Mouse (Mus musculus) layer of hippocampus, postnatal 10 days (tissue): ENCODE results near the gene BC004004. TPM values are rescaled to one million over a fixed set of nuclear protein-coding genes. Genes with fewer than 3 reads are reported as not detected.
"Not testable (repeated sequence)": the region's sequence is repeated elsewhere in the genome, so short reads cannot be mapped to it uniquely, and the experiment has no call there.

ENCODE experiments used
- DNase-seq, 2 experiments: peaks; one replicate each; pipeline ENCODE4 v3.0.0; 2021; ENCODE audit warnings: low spot score in 2 of 2
- long read RNA-seq: library from polyadenylated mRNA; stranded (forward); transcript quantifications from one replicate; pipeline ENCODE4 v2.0.0, GENCODE M21; 2023
- total RNA-seq, 2 experiments: library from RNA; stranded (reverse); gene quantifications; 2 replicates each; pipeline ENCODE4 v1.2.3; 2021

BC004004 gene
- total RNA-seq = 100 to 1,000 TPM in 1 of 2 experiments, 10 to 100 TPM in 1; 86.0 to 106 TPM
- long read RNA-seq, full-length matches to known transcripts = 93 of 112 reads
- long read RNA-seq, partial matches to known transcripts = 7 of 112 reads
- long read RNA-seq, other reads (novel, unspliced or antisense) = 12 of 112 reads

GRCm38 (mm10) chr17:29268682-29269348 is at the start of gene BC004004:
Gene BC004004, plus strand, starts transcription at chr17:29268788.
- DNase-seq = peak; percentile 96 to 97

DNA sequence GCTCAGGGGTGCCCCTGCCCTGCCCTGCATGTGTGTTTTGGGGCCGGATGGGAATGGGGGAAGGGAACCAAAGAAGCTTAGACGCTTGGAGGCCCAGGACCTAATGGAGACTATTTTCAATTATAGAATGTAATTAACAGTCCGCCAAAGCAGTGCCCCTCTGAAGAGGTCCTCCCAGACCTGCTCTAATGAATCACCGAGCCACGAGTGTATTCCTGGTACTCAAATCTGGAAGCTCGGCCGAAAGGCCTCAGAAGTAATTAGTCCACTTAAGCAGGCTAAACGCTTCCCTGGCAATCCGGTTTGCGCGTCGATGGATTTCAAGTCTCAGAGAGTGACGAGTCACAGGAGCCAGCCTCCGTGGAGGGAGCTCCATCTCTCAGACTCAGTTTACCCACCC is 48.0 kb upstream of the BC004004 start:
- DNase-seq = no peak

- DNase-seq = no peak
Measured at GRCm38 (mm10) chr17:29231109-29231508, 37.5 kb upstream of the BC004004 start.

DNA sequence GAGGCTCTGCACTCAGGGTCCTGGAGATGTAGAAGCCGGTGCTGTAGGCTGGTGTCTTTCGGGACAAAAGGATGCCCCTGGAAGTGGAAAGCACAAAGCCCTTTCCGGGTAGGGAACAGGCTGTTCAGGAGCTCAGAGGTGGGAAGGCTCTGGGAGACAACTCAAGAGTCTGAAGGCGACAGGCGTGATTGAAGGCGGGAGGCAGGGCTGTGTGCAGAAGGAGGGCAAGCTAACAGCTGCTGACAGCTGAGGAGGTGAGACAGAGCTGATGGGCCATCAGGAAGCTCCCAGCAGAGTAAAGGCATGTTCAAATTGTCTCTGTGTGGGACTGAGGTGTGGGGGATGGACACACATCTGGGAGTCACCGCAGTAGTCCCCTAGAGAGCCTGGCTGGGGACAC is 32.5 kb upstream of the BC004004 start:
- no peak for DNase-seq

DNA sequence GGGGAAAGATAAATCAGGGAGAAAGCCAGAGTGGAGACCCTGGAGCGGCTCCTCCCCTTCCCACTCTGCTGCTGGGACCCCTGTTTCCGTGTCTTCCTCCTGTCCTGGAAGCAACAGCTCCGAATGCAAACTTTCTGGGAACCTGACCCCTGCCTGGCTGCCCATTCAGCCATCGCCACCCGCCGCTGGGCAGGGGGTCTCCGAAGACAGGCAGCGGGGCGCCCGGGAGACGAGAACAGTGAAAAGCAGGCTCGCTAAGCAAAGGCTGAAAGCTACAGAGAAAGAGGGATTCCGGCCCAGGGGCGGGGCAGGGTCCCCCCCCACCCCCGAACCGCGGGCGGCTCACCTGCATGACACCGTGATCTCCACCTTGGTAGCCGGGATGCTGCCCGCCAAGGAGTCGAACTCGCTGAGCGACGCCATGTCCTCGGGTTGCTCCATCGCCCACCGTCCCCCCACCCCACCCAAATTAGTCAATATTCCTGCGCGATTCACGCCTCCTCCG is 31.3 kb upstream of the BC004004 start:
- peak in 1 of 2 experiments; percentile 18 for DNase-seq

- DNase-seq = peak; percentile 51 to 56
Measured at GRCm38 (mm10) chr17:29237772-29238420, 30.7 kb upstream of the BC004004 start, which contains the start of gene Cpne5. Gene Cpne5, minus strand, starts transcription at chr17:29238167.

DNA sequence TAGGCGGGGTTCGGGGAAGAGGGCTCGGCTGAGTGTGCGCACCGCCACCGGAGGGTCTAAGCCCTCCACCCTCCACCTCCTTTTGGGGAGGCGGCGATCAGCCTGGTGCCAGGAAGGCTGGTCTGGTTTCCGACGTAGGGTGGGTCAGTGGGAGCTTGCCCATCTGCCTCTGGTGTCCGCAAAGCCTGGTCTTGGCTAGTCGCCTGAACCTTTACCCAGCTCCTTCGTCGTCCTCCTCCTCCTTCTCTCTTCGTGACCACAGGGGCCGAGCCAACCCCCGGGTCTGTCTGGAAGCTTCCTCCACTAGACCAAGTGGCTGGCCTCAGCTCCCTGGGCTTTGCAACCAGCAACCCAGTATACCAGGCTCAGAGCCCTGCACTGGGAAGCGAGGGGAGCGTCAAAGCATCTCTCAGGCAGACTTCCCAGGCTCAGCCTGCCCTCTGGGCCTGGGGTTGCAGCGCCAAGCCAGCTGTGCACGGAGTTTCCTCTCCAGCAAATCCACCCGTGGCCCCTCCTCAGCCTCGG is 30.1 kb upstream of the BC004004 start:
- peak in 1 of 2 experiments; percentile 25 for DNase-seq

DNA sequence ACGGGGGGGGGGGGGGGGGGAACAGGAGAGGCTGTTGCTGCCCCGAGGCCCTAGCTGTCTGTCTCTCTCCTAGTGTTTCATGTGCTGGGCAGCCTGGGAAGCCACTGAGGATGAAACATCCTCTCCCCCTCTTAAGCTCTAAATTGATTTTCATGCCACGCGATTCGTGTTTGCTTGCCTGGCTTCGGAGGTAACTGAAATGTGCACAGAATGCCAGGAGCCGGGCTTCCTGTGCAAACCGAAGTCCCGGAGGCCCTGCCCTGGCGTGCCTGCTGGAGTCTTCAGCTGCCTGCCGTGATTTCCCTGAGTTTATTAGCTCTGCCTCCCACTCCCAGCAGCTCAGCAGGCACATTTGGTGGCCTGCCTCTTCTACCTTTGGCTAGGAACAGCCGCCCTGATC is 23.7 kb upstream of the BC004004 start:
- DNase-seq = no peak

GRCm38 (mm10) chr17:29245725-29246124 is 22.9 kb upstream of the BC004004 start:
- DNase-seq = peak in 1 of 2 experiments; percentile 32

GRCm38 (mm10) chr17:29246602-29247001 is 22.0 kb upstream of the BC004004 start:
- peak; percentile 38 to 46 for DNase-seq

- no peak for DNase-seq
Measured at GRCm38 (mm10) chr17:29247881-29248280, 20.7 kb upstream of the BC004004 start.

GRCm38 (mm10) chr17:29249512-29249911 is 19.1 kb upstream of the BC004004 start:
- peak in 1 of 2 experiments; percentile 35 for DNase-seq

- DNase-seq = not testable (repeated sequence)
Measured at GRCm38 (mm10) chr17:29251006-29251405, 17.6 kb upstream of the BC004004 start.

DNA sequence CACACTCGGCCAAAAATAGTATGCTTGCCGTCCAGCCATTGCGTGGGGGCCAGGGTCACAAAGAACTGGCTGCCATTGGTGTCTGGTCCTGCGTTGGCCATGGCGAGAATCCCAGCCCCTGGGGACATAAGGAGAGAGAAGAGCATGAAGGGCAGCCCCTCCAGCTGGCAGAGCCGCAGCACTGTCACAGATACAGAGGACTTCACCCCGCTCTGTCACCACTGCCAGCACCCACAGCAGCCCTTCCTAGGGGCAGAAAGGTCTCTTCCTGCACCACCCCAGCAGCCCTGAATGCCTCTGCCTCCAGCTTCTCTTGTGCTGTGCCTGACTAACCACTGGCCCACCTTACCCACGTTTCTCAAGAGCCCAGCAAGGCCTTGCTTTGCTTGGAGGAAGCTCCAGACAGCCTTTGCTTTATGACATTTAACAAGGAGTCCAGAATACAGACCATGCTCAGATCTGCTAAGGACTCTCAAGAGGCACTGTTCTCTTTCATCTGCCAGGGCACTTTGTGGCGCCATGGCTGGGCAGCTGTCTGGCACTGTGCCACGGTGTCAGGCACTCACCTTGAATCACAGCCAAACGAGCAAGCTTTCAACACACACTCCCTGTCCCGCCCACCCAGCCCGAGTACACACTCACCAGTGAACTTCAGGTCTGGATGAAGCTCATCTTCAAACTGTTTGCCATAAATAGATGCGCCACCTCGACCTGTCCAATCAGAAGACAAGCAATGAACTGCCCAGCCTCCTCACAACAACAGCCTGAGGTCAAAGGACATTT is 16.8 kb upstream of the BC004004 start:
- DNase-seq = peak in 1 of 2 experiments; percentile 44

DNA sequence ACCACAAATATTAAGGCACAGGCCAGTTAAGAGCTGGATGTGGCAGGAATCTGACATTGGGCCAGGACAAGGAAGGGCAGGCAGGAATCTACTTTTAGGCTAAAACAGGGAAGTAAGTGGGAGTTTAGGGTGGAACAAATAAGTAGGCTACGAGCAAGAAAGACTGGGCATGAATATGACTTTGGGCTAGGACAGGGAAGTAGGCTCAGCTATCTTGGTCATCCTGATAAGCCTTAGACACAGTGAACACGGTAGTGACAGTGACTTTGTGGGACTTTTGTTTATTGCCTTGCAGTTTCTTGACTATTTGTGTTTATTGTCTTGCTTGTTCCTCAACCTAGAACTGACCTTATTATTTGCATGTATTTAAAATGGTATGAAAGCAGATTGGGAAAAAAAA is 15.4 kb upstream of the BC004004 start:
- no peak for DNase-seq

GRCm38 (mm10) chr17:29253684-29254083 is 14.9 kb upstream of the BC004004 start:
- no peak for DNase-seq

DNA sequence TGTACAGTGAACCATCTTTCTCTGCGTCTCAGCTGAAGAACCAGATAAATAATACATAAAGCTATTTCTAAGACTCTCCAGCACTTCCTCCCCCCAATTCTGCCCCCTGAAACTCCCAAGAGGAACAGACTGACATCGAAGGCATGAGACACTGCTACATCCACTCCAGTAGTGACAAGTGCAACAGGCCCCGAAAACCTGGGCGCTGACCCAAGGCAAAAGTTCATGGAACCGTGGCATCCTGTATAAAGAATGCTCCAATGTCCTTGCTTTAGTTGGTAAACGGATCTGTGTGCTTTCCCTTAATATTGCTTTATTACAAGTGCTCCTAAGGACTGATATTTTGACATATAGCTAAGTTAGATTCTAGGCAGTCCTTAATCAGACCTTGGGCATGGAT is 13.8 kb upstream of the BC004004 start:
- not testable (repeated sequence) for DNase-seq

- no peak for DNase-seq
Measured at GRCm38 (mm10) chr17:29256507-29256906, 12.1 kb upstream of the BC004004 start.

DNA sequence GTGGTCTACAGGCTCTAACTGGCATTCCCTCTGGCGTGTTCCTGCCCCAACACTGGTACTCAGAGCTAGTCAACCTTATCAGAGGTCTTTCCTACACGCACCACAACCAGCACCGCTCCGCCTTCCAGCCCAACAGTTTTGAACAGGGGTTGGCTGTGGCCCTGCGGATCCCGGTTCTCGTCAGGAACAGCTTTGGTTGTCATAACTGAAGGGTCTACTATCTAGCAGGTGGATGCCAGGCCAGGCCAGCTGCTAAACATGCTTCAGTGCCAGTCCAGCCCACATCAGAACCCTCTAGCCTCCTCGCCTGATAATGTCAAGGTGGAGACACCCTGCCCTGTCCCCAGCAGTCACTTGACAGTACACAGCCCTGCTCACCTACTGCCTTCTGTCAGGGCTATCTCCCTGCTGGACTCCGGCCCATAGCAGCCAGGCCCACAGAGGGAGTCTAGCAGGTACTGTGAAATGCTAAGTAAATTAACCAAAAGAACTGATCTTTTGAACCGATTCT is 11.5 kb upstream of the BC004004 start:
- no peak for DNase-seq

DNA sequence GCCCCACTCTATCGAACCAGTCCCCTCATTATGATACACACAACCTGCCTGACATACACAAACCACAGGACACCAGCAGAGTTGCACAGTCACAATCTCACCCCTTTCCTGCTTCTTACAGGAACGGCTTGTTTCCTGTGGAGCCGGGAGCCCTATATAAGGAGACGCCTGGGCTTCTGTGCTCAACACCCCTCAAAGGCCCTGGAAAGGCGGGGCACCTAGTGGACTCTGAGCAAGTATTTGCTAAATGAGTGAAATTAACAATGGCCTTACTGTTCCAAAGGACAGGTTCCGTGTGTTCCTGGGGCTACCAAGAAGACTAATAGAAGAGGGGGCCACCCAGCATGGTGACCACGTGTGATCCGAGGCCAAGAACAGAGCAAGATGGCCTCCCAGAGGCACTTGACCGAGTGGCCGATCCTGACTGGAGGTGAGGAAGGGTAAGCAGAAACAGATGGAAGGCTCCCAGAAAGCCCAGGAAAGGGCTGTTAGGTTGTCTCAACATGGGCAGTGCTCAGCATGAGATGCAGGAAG is 10.5 kb upstream of the BC004004 start:
- no peak for DNase-seq

DNA sequence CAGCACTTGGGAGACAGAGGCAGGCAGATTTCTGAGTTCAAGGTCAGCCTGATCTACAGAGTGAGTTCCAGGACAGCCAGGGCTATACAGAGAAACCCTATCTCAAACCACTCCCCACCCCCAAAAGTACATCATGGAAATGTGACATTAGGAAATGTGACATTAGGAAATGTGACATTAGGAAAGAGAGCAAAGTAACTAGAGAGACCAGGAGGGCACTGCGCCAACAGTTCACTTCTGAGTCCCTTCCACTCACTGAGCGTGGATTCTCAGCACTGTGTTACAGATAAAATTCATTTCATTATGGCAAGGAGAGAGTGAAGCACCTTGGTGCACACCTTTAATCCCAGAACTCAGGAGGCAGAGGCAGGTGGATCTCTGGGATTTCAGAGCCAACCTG is 9.7 kb upstream of the BC004004 start:
- DNase-seq = no peak
